Mouse (Mus musculus): ENCODE measurements around the gene Cmtm2b. TPM values are rescaled to one million over a fixed set of nuclear protein-coding genes. Genes with fewer than 3 reads are reported as not detected.

Gene Cmtm2b
- polyA plus RNA-seq, 1 experiment from 2014 or later: not detected

- Histone ChIP-seq H3K4me1 (replicated peaks) (peaks cover 38% of the 10 kb centered on the region), H3K27me3 (no peaks in the 10 kb centered on the region), H3K4me3 (no peak overlapping the region), H3K36me3 (no peaks in the 10 kb centered on the region), H3K27ac (replicated peaks) (no peak overlapping the region), H3K9ac (no peak overlapping the region), H3K9me3 (no peaks in the 10 kb centered on the region), H3K4me2 (no peak overlapping the region)
- WGBS: 70% methylated on average over 11 of the region's 11 CpGs
- ATAC-seq (ENCODE audit: low FRiP score, low read depth): no peak
Observed at GRCm38 (mm10) chr8:104373779-104374178, 51.7 kb downstream of the Cmtm2b start.

GRCm38 (mm10) chr8:104374269-104374668 is 52.2 kb downstream of the Cmtm2b start:
- H3K4me3 ChIP-seq: no peak overlapping the region
- H3K9ac ChIP-seq: no peak overlapping the region
- no peaks in the 10 kb centered on the region for H3K9me3 ChIP-seq
- no peaks in the 10 kb centered on the region for H3K27me3 ChIP-seq
- H3K4me1 ChIP-seq (replicated peaks): peaks cover 35% of the 10 kb centered on the region
- no peak for ATAC-seq (ENCODE audit: low FRiP score, low read depth)
- no peaks in the 10 kb centered on the region for H3K36me3 ChIP-seq
- H3K27ac ChIP-seq (replicated peaks): no peak overlapping the region
- 44% methylated on average over 11 of the region's 11 CpGs for WGBS
- H3K4me2 ChIP-seq: no peak overlapping the region

DNA sequence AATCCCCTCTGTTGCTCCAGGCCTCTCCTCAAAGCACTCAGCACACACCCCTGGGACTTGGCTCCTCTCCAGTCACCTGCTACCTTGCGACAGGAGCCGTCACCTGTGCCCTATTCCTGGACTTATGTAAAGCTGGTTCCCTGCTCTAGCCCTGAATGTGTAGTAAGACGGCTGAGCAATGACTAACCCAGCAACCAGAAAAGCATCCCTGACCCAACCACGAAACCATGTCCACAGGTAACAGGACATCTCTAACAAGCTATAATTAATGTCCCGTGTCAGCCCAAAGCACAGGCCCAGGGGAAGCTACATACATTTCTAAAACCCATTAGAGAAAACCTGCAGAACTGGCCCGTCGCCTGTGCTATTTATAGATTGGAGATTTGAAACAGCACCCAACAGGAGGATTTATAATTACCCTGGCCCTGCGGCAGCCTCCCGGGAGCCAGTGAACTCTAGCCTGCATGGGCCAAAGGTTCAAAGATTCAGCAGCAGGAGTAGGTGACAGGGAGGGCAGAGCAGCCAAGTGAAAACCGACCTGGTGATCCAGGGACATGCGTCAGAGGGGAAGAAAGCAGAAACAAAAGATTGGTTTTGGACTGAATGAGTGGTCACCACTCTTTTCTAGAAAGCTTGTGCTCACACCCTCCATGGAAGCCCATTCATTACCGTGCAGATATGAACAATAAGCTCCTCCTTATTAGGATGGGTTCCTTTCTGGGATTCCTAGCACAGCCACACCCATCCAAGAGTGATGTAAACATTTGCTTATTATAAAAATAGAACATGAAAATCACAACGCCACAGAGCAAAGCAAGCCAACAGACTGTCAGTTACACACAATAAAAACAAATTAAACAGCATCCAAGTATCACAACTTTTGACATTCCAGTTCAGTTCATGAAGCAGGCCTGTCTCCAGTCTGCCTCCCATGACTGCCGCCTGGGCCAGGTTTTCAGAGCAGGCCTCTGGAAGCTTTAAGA is 53.1 kb downstream of the Cmtm2b start:
- Histone ChIP-seq H3K9me3 (no peaks in the 10 kb centered on the region), H3K27ac (replicated peaks) (peak overlapping the region; percentile 27; the same call in 1 of the 2 replicates), H3K27me3 (no peaks in the 10 kb centered on the region), H3K4me3 (no peak overlapping the region), H3K9ac (no peak overlapping the region), H3K4me2 (no peak overlapping the region), H3K4me1 (replicated peaks) (peaks cover 32% of the 10 kb centered on the region), H3K36me3 (no peaks in the 10 kb centered on the region)
- WGBS: 35% methylated on average over 14 of the region's 14 CpGs
- ATAC-seq (ENCODE audit: low FRiP score, low read depth): no peak

GRCm38 (mm10) chr8:104375959-104376358 is 53.9 kb downstream of the Cmtm2b start:
- Histone ChIP-seq H3K4me1 (replicated peaks) (peaks cover 31% of the 10 kb centered on the region), H3K4me3 (no peak overlapping the region), H3K9me3 (no peaks in the 10 kb centered on the region), H3K4me2 (no peak overlapping the region), H3K9ac (no peak overlapping the region), H3K27me3 (no peaks in the 10 kb centered on the region), H3K27ac (replicated peaks) (no peak overlapping the region), H3K36me3 (no peaks in the 10 kb centered on the region)
- WGBS: 40% methylated on average over 5 of the region's 5 CpGs
- ATAC-seq (ENCODE audit: low FRiP score, low read depth): no peak

GRCm38 (mm10) chr8:104376669-104377068 is 54.6 kb downstream of the Cmtm2b start:
- H3K36me3 ChIP-seq: no peaks in the 10 kb centered on the region
- no peak overlapping the region for H3K9ac ChIP-seq
- no peak overlapping the region for H3K27ac ChIP-seq (replicated peaks)
- H3K9me3 ChIP-seq: no peaks in the 10 kb centered on the region
- H3K4me1 ChIP-seq (replicated peaks): peaks cover 31% of the 10 kb centered on the region
- H3K4me2 ChIP-seq: no peak overlapping the region
- H3K27me3 ChIP-seq: no peaks in the 10 kb centered on the region
- no peak overlapping the region for H3K4me3 ChIP-seq
- 32% methylated on average over 11 of the region's 11 CpGs for WGBS
- no peak for ATAC-seq (ENCODE audit: low FRiP score, low read depth)

- no peaks in the 10 kb centered on the region for H3K36me3 ChIP-seq
- no peak overlapping the region for H3K4me3 ChIP-seq
- no peak overlapping the region for H3K4me2 ChIP-seq
- no peaks in the 10 kb centered on the region for H3K9me3 ChIP-seq
- WGBS: 35% methylated on average over 10 of the region's 10 CpGs
- peaks cover 39% of the 10 kb centered on the region for H3K4me1 ChIP-seq (replicated peaks)
- no peaks in the 10 kb centered on the region for H3K27me3 ChIP-seq
- no peak overlapping the region for H3K27ac ChIP-seq (replicated peaks)
- H3K9ac ChIP-seq: no peak overlapping the region
- ATAC-seq (ENCODE audit: low FRiP score, low read depth): no peak
Observed at GRCm38 (mm10) chr8:104379301-104379836, 57.3 kb downstream of the Cmtm2b start.

GRCm38 (mm10) chr8:104380269-104380668 is 58.2 kb downstream of the Cmtm2b start:
- Histone ChIP-seq H3K4me2 (no peak overlapping the region), H3K27ac (replicated peaks) (no peak overlapping the region), H3K9ac (no peak overlapping the region), H3K9me3 (no peaks in the 10 kb centered on the region), H3K27me3 (no peaks in the 10 kb centered on the region), H3K4me3 (no peak overlapping the region), H3K4me1 (replicated peaks) (peaks cover 33% of the 10 kb centered on the region), H3K36me3 (no peaks in the 10 kb centered on the region)
- WGBS: 90% methylated on average over 7 of the region's 7 CpGs
- no peak for ATAC-seq (ENCODE audit: low FRiP score, low read depth)

Other genes starting within 250 kb of the Cmtm2b start
- gene Cdh5, start 220.6 kb upstream of the Cmtm2b start, polyA plus RNA-seq (2015; fragmentation: Nextera tagmentation; extraction: Ambion mirVana): 16.4 and 16.7 TPM in 2 replicates
- 7.1 and 7.4 TPM in 2 replicates for gene Bean1, start 151.8 kb upstream of the Cmtm2b start, polyA plus RNA-seq (2015; fragmentation: Nextera tagmentation; extraction: Ambion mirVana)
- 48.2 and 49.6 TPM in 2 replicates for gene Tk2, start 73.7 kb upstream of the Cmtm2b start, polyA plus RNA-seq (2015; fragmentation: Nextera tagmentation; extraction: Ambion mirVana)
- gene Cklf, start 71.4 kb upstream of the Cmtm2b start, polyA plus RNA-seq (2015; fragmentation: Nextera tagmentation; extraction: Ambion mirVana): 35.7 TPM in 2 replicates
- gene Cmtm2a, start 29.0 kb upstream of the Cmtm2b start, polyA plus RNA-seq (2015; fragmentation: Nextera tagmentation; extraction: Ambion mirVana): not detected in 2 replicates
- gene Gm45711, start 12.1 kb upstream of the Cmtm2b start, polyA plus RNA-seq (2015; fragmentation: Nextera tagmentation; extraction: Ambion mirVana): not detected in 2 replicates
- not detected in 2 replicates for gene Cmtm1, start 12.1 kb upstream of the Cmtm2b start, polyA plus RNA-seq (2015; fragmentation: Nextera tagmentation; extraction: Ambion mirVana)
- gene Gm11020, start 663 bp upstream of the Cmtm2b start, polyA plus RNA-seq (2015; fragmentation: Nextera tagmentation; extraction: Ambion mirVana): not detected in 2 replicates
- 39.5 and 44.1 TPM in 2 replicates for gene Cmtm3, start 17.2 kb downstream of the Cmtm2b start, polyA plus RNA-seq (2015; fragmentation: Nextera tagmentation; extraction: Ambion mirVana)
- gene Cmtm4, start 73.6 kb downstream of the Cmtm2b start, polyA plus RNA-seq (2015; fragmentation: Nextera tagmentation; extraction: Ambion mirVana): 2.7 TPM in 2 replicates
- gene Dync1li2, start 120.8 kb downstream of the Cmtm2b start, polyA plus RNA-seq (2015; fragmentation: Nextera tagmentation; extraction: Ambion mirVana): 106 and 109 TPM in 2 replicates
- gene Terb1, start 187.7 kb downstream of the Cmtm2b start, polyA plus RNA-seq (2015; fragmentation: Nextera tagmentation; extraction: Ambion mirVana): 0.62 and 0.65 TPM in 2 replicates
- gene Nae1, start 212.4 kb downstream of the Cmtm2b start, polyA plus RNA-seq (2015; fragmentation: Nextera tagmentation; extraction: Ambion mirVana): 103 and 107 TPM in 2 replicates
- gene Car7, start 212.5 kb downstream of the Cmtm2b start, polyA plus RNA-seq (2015; fragmentation: Nextera tagmentation; extraction: Ambion mirVana): 2.7 and 4.0 TPM in 2 replicates

All from hindbrain, embryonic 15.5 days (tissue).